Comparison of ENCODE assay signal across 11 mouse cellular contexts in the genomic region with DNA sequence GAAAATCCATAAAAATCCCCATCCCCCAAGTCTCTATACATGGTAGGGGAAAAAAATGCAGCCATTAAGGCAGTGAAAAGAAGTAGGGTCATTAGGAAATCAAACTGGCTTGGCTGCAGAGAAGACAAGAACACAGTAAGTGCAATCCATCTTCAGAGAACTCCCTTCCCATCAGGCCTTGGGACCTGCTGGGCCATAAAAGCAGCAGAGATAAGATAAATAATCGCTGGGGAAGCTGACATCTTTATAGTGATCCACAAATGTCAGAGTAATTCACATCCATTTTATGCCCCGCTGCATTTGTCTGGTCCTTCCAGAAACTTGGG. TPM values are rescaled to one million over a fixed set of nuclear protein-coding genes. Genes with fewer than 3 reads are reported as not detected.
DNase-seq lines count a peak whose midpoint lies in the region; ATAC-seq and TF ChIP-seq lines count a peak whose summit lies in the region.
"Had no signal": no experiment of that assay in that cellular context is flagged by ENCODE, and none has a peak within 500 bp of the region (broad histone marks: within the 10 kb centered on the region; RNA-seq: fewer than 3 reads in every experiment).

No protein-coding gene starts in this region.

- no peaks in the 10 kb centered on the region for H3K36me3 ChIP-seq in forebrain, embryonic 13.5 days (ENCODE audit: poor library complexity, severe bottlenecking)
- no peaks in the 10 kb centered on the region for H3K36me3 ChIP-seq in forebrain, embryonic 10.5 days (replicated peaks)
- H3K36me3 ChIP-seq in midbrain, embryonic 13.5 days, result no peaks in the 10 kb centered on the region
- H3K36me3 ChIP-seq in midbrain, embryonic 11.5 days (ENCODE audit: control insufficient read depth, insufficient read depth, low read length), result no peaks in the 10 kb centered on the region
- H3K36me3 ChIP-seq in kidney, postnatal 0 days (ENCODE audit: insufficient read depth, low read length), result no peaks in the 10 kb centered on the region
- no peaks in the 10 kb centered on the region for H3K36me3 ChIP-seq in neural tube, embryonic 15.5 days

- no peak for TF ChIP-seq CTCF in kidney, postnatal 0 days (IDR thresholded peaks at IDR 0.05; ENCODE audit: low read depth)

- H3K27ac ChIP-seq in forebrain, embryonic 13.5 days, result peak overlapping the region; percentile 16; the same call in 1 of the 2 replicates
- no peak overlapping the region for H3K27ac ChIP-seq in forebrain, embryonic 10.5 days
- H3K27ac ChIP-seq in midbrain, embryonic 13.5 days, result no peak overlapping the region; the same call in 1 of the 2 replicates
- H3K27ac ChIP-seq in midbrain, embryonic 11.5 days (ENCODE audit: low read depth, low read length), result no peak overlapping the region
- peak overlapping the region; percentile 32; the same call in 1 of the 2 replicates for H3K27ac ChIP-seq in kidney, postnatal 0 days
- H3K27ac ChIP-seq in neural tube, embryonic 15.5 days (replicated peaks), result peak overlapping the region; percentile 71
- H3K27ac ChIP-seq: liver, embryonic 14.5 days had no signal

- H3K4me3 ChIP-seq in forebrain, embryonic 13.5 days, result no peak overlapping the region
- H3K4me3 ChIP-seq in forebrain, embryonic 10.5 days, result no peak overlapping the region
- H3K4me3 ChIP-seq in midbrain, embryonic 13.5 days (replicated peaks), result no peak overlapping the region
- no peak overlapping the region for H3K4me3 ChIP-seq in midbrain, embryonic 11.5 days (ENCODE audit: low read depth, low read length)
- no peak overlapping the region for H3K4me3 ChIP-seq in kidney, postnatal 0 days (replicated peaks; ENCODE audit: low read depth, low read length)
- H3K4me3 ChIP-seq in neural tube, embryonic 15.5 days (replicated peaks), result no peak overlapping the region
- H3K4me3 ChIP-seq: myocyte had no signal

- DNase-seq in forebrain, embryonic 10.5 days (ENCODE audit: extremely low spot score, low spot score), result no peak
- DNase-seq in midbrain, embryonic 11.5 days (ENCODE audit: low spot score, missing footprints), result no peak
- peak; percentile 85 for DNase-seq in kidney, postnatal 0 days (ENCODE audit: low spot score)
- no peak for DNase-seq in heart, adult 9 months (ENCODE audit: low spot score in 2 of 2)
- DNase-seq: lung, postnatal 4 days had no signal

- no peaks in the 10 kb centered on the region for H3K9me3 ChIP-seq in forebrain, embryonic 13.5 days (replicated peaks)
- no peaks in the 10 kb centered on the region for H3K9me3 ChIP-seq in forebrain, embryonic 10.5 days
- H3K9me3 ChIP-seq in midbrain, embryonic 13.5 days, result no peaks in the 10 kb centered on the region
- H3K9me3 ChIP-seq in midbrain, embryonic 11.5 days (ENCODE audit: control insufficient read depth, low read length), result no peaks in the 10 kb centered on the region
- no peaks in the 10 kb centered on the region for H3K9me3 ChIP-seq in kidney, postnatal 0 days (replicated peaks; ENCODE audit: low read length)
- no peaks in the 10 kb centered on the region for H3K9me3 ChIP-seq in neural tube, embryonic 15.5 days (replicated peaks)

- no peak; the same call in 1 of the 2 replicates for ATAC-seq in forebrain, embryonic 13.5 days
- peak; percentile 40 for ATAC-seq in midbrain, embryonic 13.5 days
- ATAC-seq in midbrain, embryonic 11.5 days (ENCODE audit: low FRiP score), result no peak
- ATAC-seq in kidney, postnatal 0 days (replicated peaks; ENCODE audit: low FRiP score, low read depth), result no peak; the same call in 1 of the 2 replicates
- ATAC-seq in neural tube, embryonic 15.5 days (ENCODE audit: low FRiP score), result peak; percentile 89
- ATAC-seq in CD4-positive, CD25-positive, alpha-beta regulatory T cell, adult 4 months, result no peak

- peaks cover 27% of the 10 kb centered on the region for H3K4me1 ChIP-seq in forebrain, embryonic 13.5 days
- H3K4me1 ChIP-seq in forebrain, embryonic 10.5 days, result 0 out of 2 replicates have a peak, but pooled peaks cover 5% of the 10 kb centered on the region
- H3K4me1 ChIP-seq in midbrain, embryonic 13.5 days (replicated peaks), result peaks cover 25% of the 10 kb centered on the region
- peaks cover 3% of the 10 kb centered on the region; the same call in 1 of the 2 replicates for H3K4me1 ChIP-seq in midbrain, embryonic 11.5 days (ENCODE audit: control insufficient read depth, insufficient read depth, low read length)
- H3K4me1 ChIP-seq in kidney, postnatal 0 days (replicated peaks; ENCODE audit: insufficient read depth, low read length), result peaks cover 18% of the 10 kb centered on the region
- peaks cover 32% of the 10 kb centered on the region for H3K4me1 ChIP-seq in neural tube, embryonic 15.5 days

- WGBS in forebrain, embryonic 13.5 days, result 69% methylated on average over 2 of the region's 2 CpGs
- WGBS in forebrain, embryonic 10.5 days, result 84% methylated on average over 2 of the region's 2 CpGs
- 67% methylated on average over 2 of the region's 2 CpGs for WGBS in midbrain, embryonic 13.5 days
- 91% methylated on average over 2 of the region's 2 CpGs for WGBS in midbrain, embryonic 11.5 days
- 12% methylated on average over 2 of the region's 2 CpGs for WGBS in kidney, postnatal 0 days
- 5% methylated on average over 2 of the region's 2 CpGs for WGBS in neural tube, embryonic 15.5 days

- H3K27me3 ChIP-seq in forebrain, embryonic 13.5 days, result no peaks in the 10 kb centered on the region
- no peaks in the 10 kb centered on the region for H3K27me3 ChIP-seq in forebrain, embryonic 10.5 days (ENCODE audit: poor library complexity, severe bottlenecking)
- H3K27me3 ChIP-seq in midbrain, embryonic 13.5 days, result no peaks in the 10 kb centered on the region
- H3K27me3 ChIP-seq in midbrain, embryonic 11.5 days (ENCODE audit: control insufficient read depth, insufficient read depth, low read length), result no peaks in the 10 kb centered on the region
- no peaks in the 10 kb centered on the region for H3K27me3 ChIP-seq in kidney, postnatal 0 days (ENCODE audit: insufficient read depth, low read length)
- no peaks in the 10 kb centered on the region for H3K27me3 ChIP-seq in neural tube, embryonic 15.5 days (replicated peaks)

- no peak overlapping the region for H3K4me2 ChIP-seq in forebrain, embryonic 13.5 days
- no peak overlapping the region for H3K4me2 ChIP-seq in midbrain, embryonic 13.5 days (replicated peaks)
- no peak overlapping the region for H3K4me2 ChIP-seq in midbrain, embryonic 11.5 days
- no peak overlapping the region for H3K4me2 ChIP-seq in kidney, postnatal 0 days (ENCODE audit: low read length)
- peak overlapping the region; percentile 11 for H3K4me2 ChIP-seq in neural tube, embryonic 15.5 days

- no peak overlapping the region for H3K9ac ChIP-seq in forebrain, embryonic 13.5 days
- H3K9ac ChIP-seq in midbrain, embryonic 13.5 days (replicated peaks), result no peak overlapping the region
- H3K9ac ChIP-seq in midbrain, embryonic 11.5 days (ENCODE audit: low read length), result no peak overlapping the region
- no peak overlapping the region for H3K9ac ChIP-seq in kidney, postnatal 0 days (ENCODE audit: low read depth, low read length)
- no peak overlapping the region for H3K9ac ChIP-seq in neural tube, embryonic 15.5 days (replicated peaks)
- H3K9ac ChIP-seq: liver, embryonic 14.5 days had no signal

RNA-seq across cellular contexts. Expression of a gene that starts 44.7 kb away (rescaled TPM):
- 2.2 and 2.6 TPM in 2 replicates for polyA plus RNA-seq in forebrain, embryonic 13.5 days (2015; fragmentation: Nextera tagmentation; extraction: Ambion mirVana)
- 1.1 and 1.3 TPM in 2 replicates for polyA plus RNA-seq in forebrain, embryonic 10.5 days (2016; fragmentation: Nextera tagmentation; extraction: Ambion mirVana)
- 1.8 and 2.8 TPM in 2 replicates for polyA plus RNA-seq in midbrain, embryonic 13.5 days (2015; fragmentation: Nextera tagmentation; extraction: Ambion mirVana)
- 1.4 and 1.9 TPM in 2 replicates for polyA plus RNA-seq in midbrain, embryonic 11.5 days (2014; fragmentation: Nextera tagmentation; extraction: Ambion mirVana)
- 6.0 and 7.3 TPM in 2 replicates for polyA plus RNA-seq in kidney, postnatal 0 days (2015; fragmentation: Nextera tagmentation; extraction: Ambion mirVana)
- 5.1 and 5.3 TPM in 2 replicates for polyA plus RNA-seq in neural tube, embryonic 15.5 days (2015; fragmentation: Nextera tagmentation; extraction: Ambion mirVana)
- 1 to 10 TPM in 1 of 2 experiments, under 1 TPM in 1; 0.85 to 2.9 TPM for polyA plus RNA-seq in CD4-positive, CD25-positive, alpha-beta regulatory T cell, adult 4 months (2017; shearing (Covaris generic))
- polyA plus RNA-seq: myocyte had no signal

Comparison
In these comparisons a context has a peak if more than half of its experiments do, and no peak if none do; other contexts are left out.
1. ATAC-seq: peak in midbrain, embryonic 13.5 days (single experiment) and neural tube, embryonic 15.5 days (single experiment); none in forebrain, embryonic 13.5 days (single experiment), midbrain, embryonic 11.5 days (single experiment), kidney, postnatal 0 days (single experiment) and CD4-positive, CD25-positive, alpha-beta regulatory T cell, adult 4 months (single experiment).
2. H3K27ac ChIP-seq: peak in forebrain, embryonic 13.5 days (single experiment), kidney, postnatal 0 days (single experiment) and neural tube, embryonic 15.5 days (single experiment); none in forebrain, embryonic 10.5 days (single experiment), midbrain, embryonic 13.5 days (single experiment) and midbrain, embryonic 11.5 days (single experiment).